Mouse (Mus musculus) forebrain, embryonic 16.5 days (tissue): ENCODE measurements around the gene Peli2. TPM values are rescaled to one million over a fixed set of nuclear protein-coding genes. Genes with fewer than 3 reads are reported as not detected.
"Not testable (repeated sequence)": the region's sequence is repeated elsewhere in the genome, so short reads cannot be mapped to it uniquely, and the experiment has no call there.

Experiments
- ATAC-seq: fragments of 200-750 bp; cut with Nextera tagmentation; 2 replicates; pipeline ENCODE4 v1.8.0; 2017; ENCODE audit warnings: mild to moderate bottlenecking, moderate library complexity
- H3K27ac ChIP-seq: fragments of 300-500 bp; sonication (generic); 2 replicates; pipeline ENCODE4 v1.5.1; 2014; ENCODE audit warnings: low read length, control low read depth
- H3K27me3 ChIP-seq: fragments of 300-500 bp; sonication (generic); replicated peaks from 2 replicates; pipeline ENCODE4 v1.6.1; 2014; ENCODE audit warnings: low read length; ENCODE audit not compliant: control insufficient read depth, insufficient read depth
- H3K36me3 ChIP-seq: fragments of 300-500 bp; sonication (generic); 2 replicates; pipeline ENCODE4 v1.6.1; 2014; ENCODE audit not compliant: control insufficient read depth, insufficient read depth
- H3K4me1 ChIP-seq: fragments of 300-500 bp; sonication (generic); replicated peaks from 2 replicates; pipeline ENCODE4 v1.6.1; 2014; ENCODE audit warnings: low read length; ENCODE audit not compliant: control insufficient read depth, insufficient read depth
- H3K4me2 ChIP-seq: fragments of 300-500 bp; sonication (generic); 2 replicates; pipeline ENCODE4 v1.6.1; 2014; ENCODE audit warnings: mild to moderate bottlenecking, low read length, control low read depth
- H3K4me3 ChIP-seq: fragments of 300-500 bp; sonication (generic); replicated peaks from 2 replicates; pipeline ENCODE4 v1.5.1; 2014; ENCODE audit warnings: mild to moderate bottlenecking, low read length, control low read depth
- H3K9ac ChIP-seq: fragments of 300-500 bp; sonication (generic); replicated peaks from 2 replicates; pipeline ENCODE4 v1.6.1; 2014; ENCODE audit warnings: low read depth, low read length, control low read depth
- H3K9me3 ChIP-seq: fragments of 300-500 bp; sonication (generic); 2 replicates; pipeline ENCODE4 v1.6.1; 2016; ENCODE audit warnings: low read length; ENCODE audit not compliant: control insufficient read depth
- WGBS: fragments of 180-500 bp; shearing (Covaris S2); extraction: QIAGEN DNeasy Blood & Tissue Kit; methylation state at CpG from one replicate; pipeline ENCODE4 v1.1.7; 2014; 5-methylcytosine and 5-hydroxymethylcytosine counted together
- polyA plus RNA-seq: library from polyadenylated mRNA; unstranded; fragments of >200 nt; fragmentation: Nextera tagmentation; extraction: Ambion mirVana; gene quantifications from 2 replicates; pipeline ENCODE4 v1.2.1, GENCODE M21; 2015

The Peli2 gene
- polyA plus RNA-seq, result 9.5 and 10.5 TPM in 2 replicates

DNA sequence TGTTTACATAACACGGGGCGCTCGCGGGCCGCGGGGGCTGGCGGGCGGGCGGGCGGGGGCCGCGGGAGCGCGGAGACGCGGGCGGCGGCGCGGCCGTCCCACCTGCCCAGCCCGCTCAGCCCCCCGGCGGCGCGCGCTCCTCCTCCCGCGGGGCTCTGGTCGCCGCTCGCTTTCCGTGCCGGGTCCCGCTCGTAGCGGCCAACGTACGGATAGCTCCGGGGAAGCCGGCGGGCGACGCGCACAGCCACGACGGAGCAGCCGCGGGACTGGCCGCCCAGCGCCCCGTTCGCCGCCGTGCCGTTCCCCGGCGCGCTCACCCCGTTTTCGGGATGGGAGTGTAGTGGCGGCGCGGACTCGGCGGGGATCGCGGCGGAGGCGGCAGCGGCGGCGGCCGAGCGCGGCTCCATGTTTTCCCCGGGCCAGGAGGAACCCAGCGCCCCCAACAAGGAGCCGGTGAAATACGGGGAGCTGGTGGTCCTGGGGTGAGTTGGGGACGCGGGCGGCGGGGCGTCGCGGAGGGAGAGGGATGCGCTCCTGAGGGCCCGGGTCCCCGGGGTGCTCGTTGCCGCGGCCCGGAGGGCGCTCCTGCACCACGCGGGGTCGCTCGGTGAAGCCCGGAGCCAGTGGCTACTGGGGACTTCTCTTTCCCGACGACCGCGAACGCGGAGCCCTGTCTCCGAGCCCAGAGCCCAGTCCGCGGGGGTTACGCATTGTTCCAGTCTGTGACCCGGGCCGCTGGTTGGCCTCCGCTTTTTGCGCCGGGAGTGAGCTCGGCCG, at the start of gene Peli2:
Gene Peli2, plus strand, starts transcription at position 72 of the 777 bp plus-strand sequence.
- Histone ChIP-seq H3K27ac (peak within 1 kb of the TSS; percentile 81), H3K9me3 (no peaks in the 10 kb centered on the region), H3K4me1 (peaks cover 44% of the 10 kb centered on the region), H3K4me2 (peak within 1 kb of the TSS; percentile 92), H3K27me3 (no peaks in the 10 kb centered on the region), H3K9ac (peak within 1 kb of the TSS; percentile 90), H3K4me3 (peak within 1 kb of the TSS; percentile 82), H3K36me3 (no peaks in the 10 kb centered on the region)
- peak; percentile 68 for ATAC-seq
- WGBS, result under 1% methylated on average over 102 of the region's 117 CpGs

DNA sequence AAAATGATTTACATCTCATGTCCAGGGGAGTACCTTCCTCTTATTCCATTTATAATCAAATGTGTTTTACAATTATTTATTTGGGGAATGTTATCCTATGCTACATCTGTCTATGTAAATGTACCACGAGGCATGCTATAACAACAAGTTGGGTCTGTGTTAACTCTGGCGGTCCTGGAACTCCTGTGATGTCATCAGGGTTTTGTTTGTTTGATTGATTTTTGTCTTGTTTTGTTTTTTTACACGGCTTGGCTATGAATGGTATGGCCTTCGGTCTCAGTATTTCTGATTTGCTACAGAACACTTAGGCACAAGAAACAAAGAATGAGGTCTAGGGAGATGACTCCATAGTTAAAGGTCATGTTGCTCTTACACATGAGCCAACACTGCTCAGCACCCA, 48.5 kb upstream of the Peli2 start:
- H3K4me1 ChIP-seq, result peaks cover 3% of the 10 kb centered on the region; the same call in 1 of the 2 replicates
- no peaks in the 10 kb centered on the region for H3K36me3 ChIP-seq
- H3K4me2 ChIP-seq, result no peak overlapping the region
- no peaks in the 10 kb centered on the region for H3K9me3 ChIP-seq
- 85% methylated on average over 4 of the region's 4 CpGs for WGBS
- H3K9ac ChIP-seq, result no peak overlapping the region
- no peak for ATAC-seq
- no peaks in the 10 kb centered on the region for H3K27me3 ChIP-seq
- H3K27ac ChIP-seq, result no peak overlapping the region
- no peak overlapping the region for H3K4me3 ChIP-seq

DNA sequence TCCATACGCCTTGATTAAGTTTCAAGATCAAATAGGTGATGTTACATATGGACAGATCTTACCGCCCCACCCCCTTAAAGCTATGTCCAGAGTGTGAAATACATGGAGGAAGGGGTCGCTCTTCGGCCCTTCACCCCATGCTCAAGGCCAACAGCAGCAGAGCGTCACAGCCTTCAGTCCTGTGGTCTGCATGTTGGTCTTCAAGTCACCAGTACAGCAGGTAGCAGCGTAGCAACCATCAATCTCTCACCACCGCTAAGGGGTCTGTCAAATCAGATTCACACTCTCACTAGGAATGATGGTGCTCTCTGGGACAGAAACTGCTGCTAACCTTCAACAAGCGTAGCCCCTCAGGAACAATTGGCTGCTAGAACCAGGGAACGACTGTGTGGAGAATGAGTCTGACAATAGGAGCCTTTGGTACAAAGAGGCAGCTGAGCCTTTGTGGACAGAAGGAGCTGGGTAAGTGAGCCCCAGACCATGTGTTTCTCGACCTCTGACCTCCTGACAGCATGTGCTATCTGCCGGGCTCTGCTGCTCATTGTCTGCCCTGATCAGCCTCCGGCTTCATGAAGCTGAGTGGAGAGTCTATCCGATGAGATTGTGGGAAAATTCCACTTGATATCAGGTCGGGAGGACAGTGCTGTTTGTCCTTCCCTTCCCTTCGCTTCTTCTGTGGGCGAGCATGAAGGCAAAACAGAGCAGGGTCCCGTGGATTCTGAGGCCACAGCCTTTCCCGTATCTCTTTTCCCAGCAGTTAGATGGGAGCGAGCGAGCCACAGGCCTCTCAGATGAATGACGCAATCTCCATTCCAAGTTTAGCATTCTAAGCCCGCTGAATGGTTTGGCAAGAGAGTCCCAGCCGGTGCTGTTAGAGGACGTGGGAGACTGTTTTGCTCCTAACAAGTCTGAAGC, 47.1 kb upstream of the Peli2 start:
- no peak overlapping the region for H3K27ac ChIP-seq
- peaks cover 3% of the 10 kb centered on the region; the same call in 1 of the 2 replicates for H3K4me1 ChIP-seq
- peak; percentile 57; the same call in 1 of the 2 replicates for ATAC-seq

GRCm38 (mm10) chr14:48079574-48079973, 41.0 kb upstream of the Peli2 start:
- H3K4me3 ChIP-seq, H3K27ac ChIP-seq, H3K27me3 ChIP-seq, H3K9ac ChIP-seq, H3K9me3 ChIP-seq, H3K36me3 ChIP-seq, ATAC-seq, H3K4me2 ChIP-seq: not testable (repeated sequence)
- H3K4me1 ChIP-seq, result peaks cover 14% of the 10 kb centered on the region
- 94% methylated on average over 16 of the region's 17 CpGs for WGBS

More for the DNA sequence above, 47.1 kb upstream of the Peli2 start:
- H3K4me2 ChIP-seq, result no peak overlapping the region
- WGBS, result 54% methylated on average over 24 of the region's 24 CpGs
- no peaks in the 10 kb centered on the region for H3K9me3 ChIP-seq
- H3K36me3 ChIP-seq, result no peaks in the 10 kb centered on the region
- no peaks in the 10 kb centered on the region for H3K27me3 ChIP-seq
- H3K4me3 ChIP-seq, result no peak overlapping the region
- H3K9ac ChIP-seq, result no peak overlapping the region

- H3K36me3 ChIP-seq, result no peaks in the 10 kb centered on the region
- H3K4me3 ChIP-seq, result no peak overlapping the region
- peaks cover 24% of the 10 kb centered on the region for H3K4me1 ChIP-seq
- WGBS, result 13% methylated on average over 14 of the region's 14 CpGs
- no peak overlapping the region for H3K9ac ChIP-seq
- H3K9me3 ChIP-seq, result no peaks in the 10 kb centered on the region
- H3K4me2 ChIP-seq, result peak overlapping the region; percentile 32
- H3K27me3 ChIP-seq, result no peaks in the 10 kb centered on the region
- H3K27ac ChIP-seq, result peak overlapping the region; percentile 78
- ATAC-seq, result peak; percentile 91
These were observed 36.5 kb upstream of the Peli2 start for GRCm38 (mm10) chr14:48083836-48084812.

- H3K9ac ChIP-seq, result no peak overlapping the region
- ATAC-seq, result no peak
- 51% methylated on average over 7 of the region's 7 CpGs for WGBS
These were observed 33.8 kb upstream of the Peli2 start for GRCm38 (mm10) chr14:48086682-48087297.

GRCm38 (mm10) chr14:48087298-48087830, 33.3 kb upstream of the Peli2 start:
- Histone ChIP-seq H3K4me1 (peaks cover 24% of the 10 kb centered on the region), H3K9ac (no peak overlapping the region), H3K36me3 (no peaks in the 10 kb centered on the region), H3K27ac (no peak overlapping the region), H3K27me3 (no peaks in the 10 kb centered on the region), H3K4me3 (no peak overlapping the region), H3K9me3 (no peaks in the 10 kb centered on the region), H3K4me2 (no peak overlapping the region)
- whole genome bisulfite sequencing, result 88% methylated on average over 8 of the region's 8 CpGs
- ATAC-seq, result no peak

More at GRCm38 (mm10) chr14:48086682-48087297, 33.8 kb upstream of the Peli2 start:
- no peaks in the 10 kb centered on the region for H3K27me3 ChIP-seq
- H3K4me1 ChIP-seq, result peaks cover 24% of the 10 kb centered on the region
- H3K9me3 ChIP-seq, result no peaks in the 10 kb centered on the region
- H3K4me3 ChIP-seq, result no peak overlapping the region
- no peak overlapping the region for H3K27ac ChIP-seq
- H3K4me2 ChIP-seq, result no peak overlapping the region
- H3K36me3 ChIP-seq, result no peaks in the 10 kb centered on the region

- no peak overlapping the region for H3K4me3 ChIP-seq
- H3K9ac ChIP-seq, result no peak overlapping the region
- 63% methylated on average over 4 of the region's 4 CpGs for WGBS
- no peaks in the 10 kb centered on the region for H3K9me3 ChIP-seq
- ATAC-seq, result no peak
- peaks cover 5% of the 10 kb centered on the region for H3K4me1 ChIP-seq
- H3K4me2 ChIP-seq, result no peak overlapping the region
- H3K36me3 ChIP-seq, result no peaks in the 10 kb centered on the region
- H3K27me3 ChIP-seq, result no peaks in the 10 kb centered on the region
- no peak overlapping the region for H3K27ac ChIP-seq
These were observed 30.2 kb upstream of the Peli2 start for GRCm38 (mm10) chr14:48090465-48090864.
